Comparison of ENCODE assay signal across 25 mouse cellular contexts in the genomic region with DNA sequence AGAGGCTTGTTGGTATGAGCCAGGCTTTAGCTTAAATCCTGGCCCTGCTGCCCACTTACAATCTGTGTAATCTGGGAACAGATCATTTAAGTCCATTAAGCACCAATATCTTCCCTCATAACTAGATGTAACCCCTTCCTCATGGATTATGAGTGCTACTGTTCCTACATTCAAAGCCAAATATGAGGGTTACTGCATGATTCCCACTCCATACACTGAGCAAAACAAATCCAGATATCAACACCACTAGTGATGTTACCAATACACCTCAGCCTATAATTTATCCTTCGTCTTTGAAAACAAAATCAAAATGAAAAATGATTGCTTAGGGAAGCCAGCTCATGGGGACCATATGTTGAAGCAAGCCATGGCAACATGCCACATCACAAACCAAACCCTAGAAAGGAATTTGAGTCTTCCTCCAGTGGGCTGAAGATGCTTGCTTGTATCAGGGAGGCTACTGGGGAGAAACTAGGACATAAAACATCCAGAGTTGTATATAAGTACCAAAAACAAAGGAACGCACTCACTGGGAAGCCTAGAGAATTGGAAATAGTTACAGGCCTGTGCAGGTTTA.
DNase-seq lines count a peak whose midpoint lies in the region; ATAC-seq lines count a peak whose summit lies in the region.
"Had no signal": no experiment of that assay in that cellular context is flagged by ENCODE, and none has a peak within 500 bp of the region (broad histone marks: within the 10 kb centered on the region; RNA-seq: fewer than 3 reads in every experiment).

No protein-coding gene starts in this region.

- H3K9me3 ChIP-seq in kidney, embryonic 16.5 days (ENCODE audit: low read length) = no peaks in the 10 kb centered on the region
- H3K9me3 ChIP-seq in midbrain, embryonic 11.5 days (ENCODE audit: control insufficient read depth, low read length) = no peaks in the 10 kb centered on the region
- H3K9me3 ChIP-seq in midbrain, embryonic 10.5 days (replicated peaks) = no peaks in the 10 kb centered on the region
- no peaks in the 10 kb centered on the region for H3K9me3 ChIP-seq in embryonic facial prominence, embryonic 13.5 days
- H3K9me3 ChIP-seq in limb, embryonic 10.5 days (replicated peaks) = no peaks in the 10 kb centered on the region
- no peaks in the 10 kb centered on the region for H3K9me3 ChIP-seq in hindbrain, embryonic 13.5 days
- H3K9me3 ChIP-seq: embryonic facial prominence, embryonic 12.5 days; forebrain, embryonic 13.5 days; hindbrain, embryonic 12.5 days; limb, embryonic 15.5 days; liver, embryonic 13.5 days; midbrain, embryonic 12.5 days; neural tube, embryonic 12.5 days had no signal

- H3K36me3 ChIP-seq in kidney, embryonic 16.5 days (ENCODE audit: insufficient read depth, low read length) = no peaks in the 10 kb centered on the region
- H3K36me3 ChIP-seq in midbrain, embryonic 11.5 days (ENCODE audit: control insufficient read depth, insufficient read depth, low read length) = no peaks in the 10 kb centered on the region
- no peaks in the 10 kb centered on the region for H3K36me3 ChIP-seq in midbrain, embryonic 10.5 days
- H3K36me3 ChIP-seq in embryonic facial prominence, embryonic 13.5 days = no peaks in the 10 kb centered on the region
- no peaks in the 10 kb centered on the region for H3K36me3 ChIP-seq in limb, embryonic 10.5 days
- H3K36me3 ChIP-seq in hindbrain, embryonic 13.5 days = no peaks in the 10 kb centered on the region
- H3K36me3 ChIP-seq: embryonic facial prominence, embryonic 12.5 days; hindbrain, embryonic 12.5 days; limb, embryonic 15.5 days; liver, embryonic 13.5 days; midbrain, embryonic 12.5 days; neural tube, embryonic 12.5 days had no signal

- DNase-seq in kidney, adult 18-20 months = no peak
- peak; percentile 44 for DNase-seq in midbrain, embryonic 11.5 days (ENCODE audit: low spot score, missing footprints)
- no peak for DNase-seq in midbrain, embryonic 10.5 days (ENCODE audit: low spot score)
- no peak for DNase-seq in limb, embryonic 10.5 days (ENCODE audit: low spot score)
- no peak for DNase-seq in ovary, adult 18-20 months (ENCODE audit: low spot score)
- DNase-seq: cerebellum, adult 9-10 months; cerebellum, postnatal 36 days; gastrocnemius, postnatal 14 days; heart, postnatal 36 days; liver, embryonic 13.5 days; lung, adult 2 months; thymus, postnatal 14 days had no signal

- no peak for ATAC-seq in kidney, embryonic 16.5 days (ENCODE audit: low FRiP score, low TSS enrichment)
- no peak for ATAC-seq in midbrain, embryonic 11.5 days (ENCODE audit: low FRiP score)
- no peak for ATAC-seq in embryonic facial prominence, embryonic 13.5 days (ENCODE audit: insufficient number of reproducible peaks, insufficient read depth, low FRiP score, low TSS enrichment, low read depth)
- ATAC-seq in hindbrain, embryonic 13.5 days (ENCODE audit: low FRiP score) = no peak
- ATAC-seq: forebrain, embryonic 13.5 days; inflammation-experienced regulatory T-cells, adult 6 months had no signal

- no peak overlapping the region for H3K4me2 ChIP-seq in kidney, embryonic 16.5 days (replicated peaks; ENCODE audit: low read depth, low read length)
- no peak overlapping the region for H3K4me2 ChIP-seq in midbrain, embryonic 11.5 days
- no peak overlapping the region for H3K4me2 ChIP-seq in embryonic facial prominence, embryonic 13.5 days
- no peak overlapping the region for H3K4me2 ChIP-seq in hindbrain, embryonic 13.5 days
- H3K4me2 ChIP-seq: embryonic facial prominence, embryonic 12.5 days; forebrain, embryonic 13.5 days; heart, embryonic 11.5 days; hindbrain, embryonic 12.5 days; limb, embryonic 15.5 days; liver, embryonic 13.5 days; midbrain, embryonic 12.5 days; neural tube, embryonic 12.5 days had no signal

- no peak overlapping the region for H3K9ac ChIP-seq in kidney, embryonic 16.5 days (replicated peaks; ENCODE audit: low read length)
- no peak overlapping the region for H3K9ac ChIP-seq in midbrain, embryonic 11.5 days (ENCODE audit: low read length)
- no peak overlapping the region for H3K9ac ChIP-seq in embryonic facial prominence, embryonic 13.5 days
- no peak overlapping the region for H3K9ac ChIP-seq in hindbrain, embryonic 13.5 days
- H3K9ac ChIP-seq: embryonic facial prominence, embryonic 12.5 days; forebrain, embryonic 13.5 days; hindbrain, embryonic 12.5 days; limb, embryonic 15.5 days; liver, embryonic 13.5 days; midbrain, embryonic 12.5 days; neural tube, embryonic 12.5 days had no signal

- no peak overlapping the region for H3K4me3 ChIP-seq in kidney, embryonic 16.5 days (ENCODE audit: low read length)
- no peak overlapping the region for H3K4me3 ChIP-seq in midbrain, embryonic 11.5 days (ENCODE audit: low read depth, low read length)
- H3K4me3 ChIP-seq in midbrain, embryonic 10.5 days = no peak overlapping the region
- no peak overlapping the region for H3K4me3 ChIP-seq in embryonic facial prominence, embryonic 13.5 days
- no peak overlapping the region for H3K4me3 ChIP-seq in limb, embryonic 10.5 days
- no peak overlapping the region for H3K4me3 ChIP-seq in hindbrain, embryonic 13.5 days
- H3K4me3 ChIP-seq: embryonic facial prominence, embryonic 12.5 days; forebrain, embryonic 13.5 days; hindbrain, embryonic 12.5 days; limb, embryonic 15.5 days; liver, embryonic 13.5 days; midbrain, embryonic 12.5 days; myocyte; neural tube, embryonic 12.5 days had no signal

- H3K27me3 ChIP-seq in kidney, embryonic 16.5 days (ENCODE audit: insufficient read depth, low read length) = no peaks in the 10 kb centered on the region
- no peaks in the 10 kb centered on the region for H3K27me3 ChIP-seq in midbrain, embryonic 11.5 days (ENCODE audit: control insufficient read depth, insufficient read depth, low read length)
- H3K27me3 ChIP-seq in midbrain, embryonic 10.5 days (ENCODE audit: low read depth, poor library complexity, severe bottlenecking) = peaks cover 39% of the 10 kb centered on the region
- H3K27me3 ChIP-seq in embryonic facial prominence, embryonic 13.5 days = no peaks in the 10 kb centered on the region
- no peaks in the 10 kb centered on the region for H3K27me3 ChIP-seq in limb, embryonic 10.5 days (ENCODE audit: low read depth, poor library complexity, severe bottlenecking)
- peaks cover 17% of the 10 kb centered on the region for H3K27me3 ChIP-seq in hindbrain, embryonic 13.5 days
- H3K27me3 ChIP-seq: embryonic facial prominence, embryonic 12.5 days; limb, embryonic 15.5 days; liver, embryonic 13.5 days; neural tube, embryonic 12.5 days; Patski had no signal

- WGBS in kidney, embryonic 16.5 days = 71% methylated on average over 2 of the region's 2 CpGs
- 90% methylated on average over 2 of the region's 2 CpGs for WGBS in midbrain, embryonic 11.5 days
- 89% methylated on average over 2 of the region's 2 CpGs for WGBS in midbrain, embryonic 10.5 days
- WGBS in embryonic facial prominence, embryonic 13.5 days = 73% methylated on average over 2 of the region's 2 CpGs
- 93% methylated on average over 2 of the region's 2 CpGs for WGBS in limb, embryonic 10.5 days
- 90% methylated on average over 2 of the region's 2 CpGs for WGBS in hindbrain, embryonic 13.5 days

- H3K27ac ChIP-seq in kidney, embryonic 16.5 days (ENCODE audit: low read length) = peak overlapping the region; percentile 6; the same call in 1 of the 2 replicates
- no peak overlapping the region for H3K27ac ChIP-seq in midbrain, embryonic 11.5 days (ENCODE audit: low read depth, low read length)
- no peak overlapping the region for H3K27ac ChIP-seq in midbrain, embryonic 10.5 days (replicated peaks)
- H3K27ac ChIP-seq in embryonic facial prominence, embryonic 13.5 days = peak overlapping the region; percentile 11; the same call in 1 of the 2 replicates
- H3K27ac ChIP-seq in limb, embryonic 10.5 days = peak overlapping the region; percentile 84
- no peak overlapping the region for H3K27ac ChIP-seq in hindbrain, embryonic 13.5 days
- H3K27ac ChIP-seq: embryonic facial prominence, embryonic 12.5 days; forebrain, embryonic 13.5 days; hindbrain, embryonic 12.5 days; limb, embryonic 15.5 days; liver, embryonic 13.5 days; midbrain, embryonic 12.5 days; neural tube, embryonic 12.5 days had no signal

- H3K4me1 ChIP-seq in kidney, embryonic 16.5 days (ENCODE audit: insufficient read depth, low read length) = peaks cover 8% of the 10 kb centered on the region; the same call in 1 of the 2 replicates
- peaks cover 6% of the 10 kb centered on the region for H3K4me1 ChIP-seq in midbrain, embryonic 11.5 days (ENCODE audit: control insufficient read depth, insufficient read depth, low read length)
- peaks cover 31% of the 10 kb centered on the region for H3K4me1 ChIP-seq in midbrain, embryonic 10.5 days
- peaks cover 16% of the 10 kb centered on the region for H3K4me1 ChIP-seq in embryonic facial prominence, embryonic 13.5 days
- H3K4me1 ChIP-seq in limb, embryonic 10.5 days = peaks cover 39% of the 10 kb centered on the region
- peaks cover 10% of the 10 kb centered on the region; the same call in 1 of the 2 replicates for H3K4me1 ChIP-seq in hindbrain, embryonic 13.5 days (replicated peaks)
- H3K4me1 ChIP-seq: liver, embryonic 13.5 days had no signal

Comparison
In these comparisons a context has a peak if more than half of its experiments do, and no peak if none do; other contexts are left out.
1. H3K27ac ChIP-seq: peak in kidney, embryonic 16.5 days (single experiment), embryonic facial prominence, embryonic 13.5 days (single experiment) and limb, embryonic 10.5 days (single experiment); none in midbrain, embryonic 11.5 days (single experiment), midbrain, embryonic 10.5 days (single experiment) and hindbrain, embryonic 13.5 days (single experiment).